Mouse (Mus musculus) hindbrain, embryonic 12.5 days (tissue): Measurements from ENCODE around the gene Gm49340. TPM values are rescaled to one million over a fixed set of nuclear protein-coding genes. Genes with fewer than 3 reads are reported as not detected.

Experiments
- ATAC-seq: fragments of 200-750 bp; cut with Nextera tagmentation; 2 replicates; pipeline ENCODE4 v1.8.0; 2017; ENCODE audit warnings: moderate TSS enrichment; ENCODE audit not compliant: low FRiP score
- H3K27ac ChIP-seq: fragments of 300-500 bp; sonication (generic); 2 replicates; pipeline ENCODE4 v1.5.1; 2016; ENCODE audit warnings: mild to moderate bottlenecking
- H3K27me3 ChIP-seq: fragments of 300-500 bp; sonication (generic); 2 replicates; pipeline ENCODE4 v1.6.1; 2016; ENCODE audit warnings: mild to moderate bottlenecking
- H3K36me3 ChIP-seq: fragments of 300-500 bp; sonication (generic); 2 replicates; pipeline ENCODE4 v1.6.1; 2016; ENCODE audit warnings: mild to moderate bottlenecking
- H3K4me1 ChIP-seq: fragments of 300-500 bp; sonication (generic); 2 replicates; pipeline ENCODE4 v1.6.1; 2016
- H3K4me2 ChIP-seq: fragments of 300-500 bp; sonication (generic); replicated peaks from 2 replicates; pipeline ENCODE4 v1.6.1; 2016; ENCODE audit warnings: mild to moderate bottlenecking
- H3K4me3 ChIP-seq: fragments of 300-500 bp; sonication (generic); 2 replicates; pipeline ENCODE4 v1.5.1; 2016; ENCODE audit warnings: mild to moderate bottlenecking
- H3K9ac ChIP-seq: fragments of 300-500 bp; sonication (generic); 2 replicates; pipeline ENCODE4 v1.6.1; 2016; ENCODE audit warnings: mild to moderate bottlenecking, moderate library complexity
- H3K9me3 ChIP-seq: fragments of 300-500 bp; sonication (generic); replicated peaks from 2 replicates; pipeline ENCODE4 v1.6.1; 2016; ENCODE audit warnings: mild to moderate bottlenecking
- WGBS: fragments of 180-500 bp; shearing (Covaris S2); methylation state at CpG from one replicate; pipeline ENCODE4 v1.1.7; 2016; 5-methylcytosine and 5-hydroxymethylcytosine counted together
- polyA plus RNA-seq: library from polyadenylated mRNA; unstranded; fragments of >200 nt; fragmentation: Nextera tagmentation; extraction: Ambion mirVana; gene quantifications from 2 replicates; pipeline ENCODE4 v1.2.1, GENCODE M21; 2016

Gene Gm49340
- polyA plus RNA-seq, 1 experiment from 2014 or later = not detected

DNA sequence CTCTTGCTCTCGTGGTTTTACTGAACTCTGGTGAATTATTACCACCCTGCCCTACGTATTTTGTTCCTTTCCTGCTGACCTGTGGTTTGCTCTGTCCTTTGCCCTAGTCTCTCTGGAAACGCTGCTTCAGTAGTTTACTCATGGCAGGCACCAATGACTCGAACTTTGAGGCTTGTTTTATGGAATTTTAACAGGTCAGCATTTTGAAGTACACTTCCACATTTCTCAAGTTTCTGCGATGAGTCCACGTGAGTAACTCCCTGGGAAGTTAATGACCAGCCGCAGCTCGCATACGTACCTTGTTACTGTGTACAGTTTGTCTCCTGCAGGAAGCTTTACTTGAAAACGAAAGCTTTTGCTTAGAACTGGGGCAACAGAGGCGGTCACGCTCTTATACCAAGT, 3.1 kb upstream of the Gm49340 start:
- Histone ChIP-seq H3K9me3 (0 out of 2 replicates have a peak, but pooled peaks cover 7% of the 10 kb centered on the region), H3K4me3 (no peak overlapping the region), H3K27me3 (no peaks in the 10 kb centered on the region), H3K4me1 (no peaks in the 10 kb centered on the region), H3K27ac (no peak overlapping the region), H3K4me2 (no peak overlapping the region), H3K36me3 (no peaks in the 10 kb centered on the region), H3K9ac (no peak overlapping the region)
- WGBS = 62% methylated on average over 12 of the region's 12 CpGs
- ATAC-seq = no peak

DNA sequence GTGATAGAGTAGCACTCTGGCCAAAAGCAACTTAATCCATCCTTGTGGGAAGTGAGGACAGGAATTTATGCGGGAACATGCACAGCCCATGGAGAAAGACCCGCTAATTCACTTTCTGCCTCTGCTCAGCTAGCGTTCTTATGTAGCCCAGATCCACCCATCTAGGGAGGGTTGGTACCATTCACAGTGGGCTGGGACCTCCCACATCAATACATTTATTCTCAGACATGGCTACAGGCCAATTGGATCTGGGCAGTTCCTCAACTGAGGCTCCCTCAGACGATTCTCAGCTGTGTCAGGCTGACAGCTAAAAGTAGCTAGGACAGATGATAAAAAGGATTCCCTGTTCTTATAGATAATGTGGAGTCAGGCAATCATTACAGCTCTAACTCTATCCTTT, 2.2 kb upstream of the Gm49340 start:
- Histone ChIP-seq H3K36me3 (no peaks in the 10 kb centered on the region), H3K27me3 (no peaks in the 10 kb centered on the region), H3K9me3 (0 out of 2 replicates have a peak, but pooled peaks cover 7% of the 10 kb centered on the region), H3K4me3 (no peak overlapping the region), H3K4me1 (no peaks in the 10 kb centered on the region), H3K27ac (no peak overlapping the region), H3K9ac (no peak overlapping the region), H3K4me2 (no peak overlapping the region)
- ATAC-seq = no peak
- WGBS = 80% methylated on average over 4 of the region's 4 CpGs

GRCm38 (mm10) chr11:73333357-73333756, 3.8 kb downstream of the Gm49340 start:
- no peak for ATAC-seq
- Histone ChIP-seq H3K4me1 (no peaks in the 10 kb centered on the region), H3K4me3 (no peak overlapping the region), H3K27ac (no peak overlapping the region), H3K9ac (no peak overlapping the region), H3K4me2 (no peak overlapping the region), H3K36me3 (no peaks in the 10 kb centered on the region), H3K27me3 (no peaks in the 10 kb centered on the region), H3K9me3 (0 out of 2 replicates have a peak, but pooled peaks cover 7% of the 10 kb centered on the region)
- WGBS = 79% methylated on average over 2 of the region's 2 CpGs

DNA sequence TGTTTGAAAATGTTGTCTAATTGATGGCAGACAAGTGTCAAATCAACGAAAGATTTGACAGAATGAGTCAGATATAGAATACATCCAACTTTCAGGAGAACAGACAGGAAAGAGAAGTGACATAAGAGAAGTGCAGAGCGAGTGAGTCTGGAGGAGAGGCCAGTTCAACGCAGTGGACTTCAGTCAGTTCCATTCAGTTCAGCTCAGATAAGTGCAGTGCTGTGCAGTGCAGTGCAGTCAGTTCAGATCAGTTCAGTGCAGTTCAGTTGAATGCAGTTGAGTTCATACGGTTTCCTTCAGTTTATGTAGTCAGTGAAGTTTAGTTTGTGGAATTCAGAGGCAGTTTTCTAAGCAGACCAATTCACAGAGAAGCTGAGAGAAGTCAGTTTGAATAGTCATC, 7.4 kb downstream of the Gm49340 start:
- 84% methylated on average over 4 of the region's 4 CpGs for WGBS

DNA sequence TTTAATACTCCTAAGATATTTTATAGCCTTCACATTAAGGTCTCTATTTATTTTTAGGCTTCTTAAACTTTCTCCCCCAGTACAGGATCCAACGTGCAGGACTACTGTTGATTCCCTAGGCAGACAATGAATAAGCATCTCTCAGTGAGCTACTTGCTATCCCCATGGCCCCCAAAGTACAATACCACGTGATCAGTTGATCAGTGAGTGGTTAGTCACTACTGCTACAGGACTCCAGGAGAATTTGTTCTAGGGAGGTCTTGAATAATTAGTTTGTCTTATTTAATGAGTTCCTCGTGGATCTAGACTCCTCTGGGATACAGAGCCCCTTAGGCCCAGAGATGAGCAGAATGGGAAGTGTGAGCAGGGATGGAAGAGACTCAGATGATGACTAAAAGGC, 20.9 kb downstream of the Gm49340 start, which contains the start of gene Olfr20:
Gene Olfr20 (plus strand): TSS at position 301 of the 400 bp plus-strand sequence.
- no peak within 1 kb of the TSS for H3K27ac ChIP-seq
- no peak within 1 kb of the TSS for H3K4me2 ChIP-seq
- no peaks in the 10 kb centered on the region for H3K36me3 ChIP-seq
- H3K9ac ChIP-seq = no peak within 1 kb of the TSS
- H3K4me1 ChIP-seq = no peaks in the 10 kb centered on the region
- H3K9me3 ChIP-seq = no peaks in the 10 kb centered on the region
- ATAC-seq = no peak
- no peak within 1 kb of the TSS for H3K4me3 ChIP-seq
- WGBS = 50% methylated on average over 3 of the region's 3 CpGs
- H3K27me3 ChIP-seq = no peaks in the 10 kb centered on the region

More for the DNA sequence above, 7.4 kb downstream of the Gm49340 start:
- Histone ChIP-seq H3K9ac (no peak overlapping the region), H3K9me3 (no peaks in the 10 kb centered on the region), H3K4me2 (no peak overlapping the region), H3K4me3 (no peak overlapping the region), H3K27me3 (no peaks in the 10 kb centered on the region), H3K27ac (no peak overlapping the region), H3K36me3 (no peaks in the 10 kb centered on the region), H3K4me1 (no peaks in the 10 kb centered on the region)
- no peak for ATAC-seq

DNA sequence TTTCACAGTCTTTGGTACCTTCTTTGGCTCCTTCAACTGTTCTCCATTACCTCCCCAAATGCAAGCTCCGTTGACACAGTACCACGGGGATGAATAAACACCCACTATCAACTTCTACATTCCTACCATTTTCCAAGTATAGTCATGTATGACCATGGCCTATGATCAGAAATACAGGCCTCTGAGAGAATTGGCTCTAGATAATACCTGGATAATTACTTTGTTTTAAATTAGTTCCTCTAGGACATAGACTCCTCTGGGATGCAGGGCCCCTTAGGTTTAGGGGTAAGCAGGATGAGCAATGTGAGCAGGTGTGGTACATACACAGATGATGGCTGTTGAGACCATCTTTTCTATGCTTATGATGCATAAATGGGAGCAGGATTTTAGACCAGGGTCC, 41.4 kb downstream of the Gm49340 start, which contains the start of gene Olfr376:
Gene Olfr376 (plus strand): TSS at position 301 of the 400 bp plus-strand sequence.
- Histone ChIP-seq H3K4me3 (no peak within 1 kb of the TSS), H3K4me2 (no peak within 1 kb of the TSS), H3K9me3 (0 out of 2 replicates have a peak, but pooled peaks cover 3% of the 10 kb centered on the region), H3K9ac (no peak within 1 kb of the TSS), H3K27me3 (no peaks in the 10 kb centered on the region), H3K36me3 (no peaks in the 10 kb centered on the region), H3K4me1 (no peaks in the 10 kb centered on the region), H3K27ac (no peak within 1 kb of the TSS)
- WGBS = 93% methylated on average over 2 of the region's 2 CpGs
- ATAC-seq = no peak

DNA sequence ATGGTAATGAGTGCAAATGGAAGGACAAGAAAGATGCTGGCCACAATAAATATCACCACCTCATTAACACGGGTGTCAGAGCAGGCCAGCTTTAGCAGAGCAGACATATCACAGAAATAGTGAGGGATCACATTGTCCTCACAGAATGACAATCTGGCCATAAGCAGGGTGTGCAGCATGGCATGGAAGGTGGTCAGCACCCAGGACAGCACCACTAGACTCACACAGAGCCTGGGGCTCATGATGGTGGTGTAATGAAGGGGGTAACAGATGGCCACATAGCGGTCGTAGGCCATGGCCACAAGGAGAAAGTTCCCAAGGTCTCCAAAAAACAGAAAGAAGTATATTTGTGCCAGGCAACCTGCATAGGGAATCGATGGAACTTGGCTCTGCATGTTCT, 65.8 kb downstream of the Gm49340 start:
- Histone ChIP-seq H3K27me3 (no peaks in the 10 kb centered on the region), H3K9ac (no peak overlapping the region), H3K9me3 (peaks cover 4% of the 10 kb centered on the region), H3K4me2 (no peak overlapping the region), H3K36me3 (no peaks in the 10 kb centered on the region), H3K4me1 (no peaks in the 10 kb centered on the region), H3K27ac (no peak overlapping the region), H3K4me3 (no peak overlapping the region)
- 75% methylated on average over 4 of the region's 4 CpGs for WGBS
- no peak for ATAC-seq

GRCm38 (mm10) chr11:73399514-73399913, 70.0 kb downstream of the Gm49340 start, which contains the start of gene Olfr1:
TSS of gene Olfr1 (minus strand) at chr11:73399614.
- H3K4me2 ChIP-seq = no peak within 1 kb of the TSS

More at GRCm38 (mm10) chr11:73399514-73399913, 70.0 kb downstream of the Gm49340 start, which contains the start of gene Olfr1:
- no peak for ATAC-seq
- Histone ChIP-seq H3K27me3 (no peaks in the 10 kb centered on the region), H3K27ac (no peak within 1 kb of the TSS), H3K4me3 (no peak within 1 kb of the TSS), H3K9ac (no peak within 1 kb of the TSS), H3K36me3 (no peaks in the 10 kb centered on the region), H3K4me1 (no peaks in the 10 kb centered on the region), H3K9me3 (no peaks in the 10 kb centered on the region)

Other genes with a start within 250 kb of the Gm49340 start
- gene Itgae, start 239.2 kb upstream of the Gm49340 start, polyA plus RNA-seq = 0.30 and 0.35 TPM in 2 replicates
- 10.6 and 12.4 TPM in 2 replicates for gene Haspin, start 191.4 kb upstream of the Gm49340 start, polyA plus RNA-seq
- gene P2rx5, start 169.3 kb upstream of the Gm49340 start, polyA plus RNA-seq = 0.31 and 0.43 TPM in 2 replicates
- gene Emc6, start 152.7 kb upstream of the Gm49340 start, polyA plus RNA-seq = 110 and 111 TPM in 2 replicates
- 204 and 205 TPM in 2 replicates for gene Tax1bp3, start 152.7 kb upstream of the Gm49340 start, polyA plus RNA-seq
- gene Ctns, start 130.7 kb upstream of the Gm49340 start, polyA plus RNA-seq = 25.5 and 25.6 TPM in 2 replicates
- 2.4 TPM in 2 replicates for gene Shpk, start 130.3 kb upstream of the Gm49340 start, polyA plus RNA-seq
- gene Trpv1, start 95.4 kb upstream of the Gm49340 start, polyA plus RNA-seq = 0.14 TPM in 1 of 2 replicates, not detected in the other
- 0.04 TPM in 1 of 2 replicates, not detected in the other for gene Trpv3, start 62.4 kb upstream of the Gm49340 start, polyA plus RNA-seq
- 0.27 and 0.70 TPM in 2 replicates for gene Aspa, start 145 bp upstream of the Gm49340 start, polyA plus RNA-seq
- 0.18 TPM in 1 of 2 replicates, not detected in the other for gene Spata22, start within 50 bp of the Gm49340 start, polyA plus RNA-seq
- not detected in 2 replicates for gene Olfr20, start 21.0 kb downstream of the Gm49340 start, polyA plus RNA-seq
- gene Olfr376, start 41.5 kb downstream of the Gm49340 start, polyA plus RNA-seq = not detected in 2 replicates
- gene Olfr1, start 69.9 kb downstream of the Gm49340 start, polyA plus RNA-seq = not detected in 2 replicates
- not detected in 2 replicates for gene Olfr378, start 98.7 kb downstream of the Gm49340 start, polyA plus RNA-seq
- not detected in 2 replicates for gene Olfr380, start 127.8 kb downstream of the Gm49340 start, polyA plus RNA-seq
- not detected in 2 replicates for gene Olfr381, start 161.9 kb downstream of the Gm49340 start, polyA plus RNA-seq
- not detected in 2 replicates for gene Olfr382, start 187.5 kb downstream of the Gm49340 start, polyA plus RNA-seq